Mouse (Mus musculus) C2C12 (cell line): Measurements from ENCODE around the gene Tbl3.

Source experiments
- CEBPB ChIP-seq: IDR thresholded peaks from one replicate; pipeline ENCODE4 v1.6.1; 2011; ENCODE audit warnings: low read depth, mild to moderate bottlenecking, control low read depth, moderate library complexity
- CTCF ChIP-seq: IDR thresholded peaks from one replicate; pipeline ENCODE4 v1.5.1; 2011; ENCODE audit not compliant: control insufficient read depth, insufficient read depth, insufficient read length
- MAX ChIP-seq: IDR thresholded peaks from one replicate; pipeline ENCODE4 v1.6.1; 2011; ENCODE audit warnings: mild to moderate bottlenecking, control low read depth
- MYOD1 ChIP-seq: IDR thresholded peaks from one replicate; pipeline ENCODE4 v1.6.1; 2011; ENCODE audit warnings: low read depth; ENCODE audit not compliant: control insufficient read depth, insufficient read length
- MYOG ChIP-seq: IDR thresholded peaks from one replicate; pipeline ENCODE4 v1.6.1; 2011; ENCODE audit not compliant: control insufficient read depth, insufficient read length; ENCODE audit errors: extremely low read depth
- USF1 ChIP-seq: IDR thresholded peaks from one replicate; pipeline ENCODE4 v1.6.1; 2011; ENCODE audit warnings: low read depth, mild to moderate bottlenecking, control low read depth, moderate library complexity

DNA sequence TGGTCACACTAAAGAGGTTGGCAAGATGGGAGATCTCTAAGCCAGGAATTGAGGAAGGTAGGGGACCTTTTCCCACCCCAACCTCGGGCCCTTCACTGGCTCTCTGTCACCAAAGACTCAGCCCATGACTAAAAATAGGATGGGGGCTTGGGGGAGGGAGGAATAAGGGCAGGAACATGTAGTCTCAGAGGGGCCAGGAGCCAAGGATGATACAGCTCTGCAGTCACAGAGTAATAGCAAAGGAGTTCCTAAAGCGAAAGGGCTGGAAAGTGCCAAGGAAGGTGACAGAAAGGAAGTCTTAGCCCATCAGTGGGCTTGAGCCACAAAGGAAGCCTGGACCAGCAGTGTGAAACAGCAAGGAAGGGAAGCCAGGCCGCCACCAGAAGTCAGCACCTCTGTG, 55.6 kb downstream of the Tbl3 start:
- TF ChIP-seq CEBPB: no peak
- TF ChIP-seq CTCF: no peak
- no peak for TF ChIP-seq USF1
- TF ChIP-seq MYOG: no peak
- no peak for TF ChIP-seq MYOD1
- TF ChIP-seq MAX: no peak
